Mouse (Mus musculus) heart, adult 2 months (tissue): ENCODE data around the gene Fgf18. TPM values are rescaled to one million over a fixed set of nuclear protein-coding genes. Genes with fewer than 3 reads are reported as not detected.

Source experiments
- DNase-seq, 2 experiments: peaks; one replicate each; pipeline ENCODE4 v3.0.0; 2021
- H3K27ac ChIP-seq: fragments of 200-600 bp; 2 replicates; pipeline ENCODE4 v1.8.1; 2022
- H3K27me3 ChIP-seq: fragments of 200-500 bp; 2 replicates; pipeline ENCODE4 v1.6.1; 2012; ENCODE audit warnings: mild to moderate bottlenecking, low read length, inconsistent platforms, mixed read lengths; ENCODE audit not compliant: control insufficient read depth, insufficient read depth
- H3K36me3 ChIP-seq: fragments of 200-500 bp; 2 replicates; pipeline ENCODE4 v1.6.1; 2012; ENCODE audit warnings: low read length, inconsistent platforms; ENCODE audit not compliant: control insufficient read depth, insufficient read depth
- H3K4me1 ChIP-seq: fragments of 200-500 bp; 2 replicates; pipeline ENCODE4 v1.6.1; 2011; ENCODE audit warnings: low read length; ENCODE audit not compliant: control insufficient read depth, insufficient read depth
- H3K4me3 ChIP-seq: fragments of 200-600 bp; 2 replicates; pipeline ENCODE4 v1.8.1; 2022
- H3K79me2 ChIP-seq: fragments of 200-500 bp; replicated peaks from 2 replicates; pipeline ENCODE4 v1.6.1; 2012; ENCODE audit warnings: mild to moderate bottlenecking, inconsistent platforms, low read length, moderate library complexity, mixed read lengths; ENCODE audit not compliant: control insufficient read depth, insufficient read depth
- H3K9ac ChIP-seq: fragments of 200-500 bp; 2 replicates; pipeline ENCODE4 v1.6.1; 2012; ENCODE audit warnings: low read depth, mild to moderate bottlenecking, control low read depth, inconsistent platforms, low read length, mixed read lengths
- CTCF ChIP-seq: fragments of 200-600 bp; IDR thresholded peaks from 2 replicates; pipeline ENCODE4 v1.8.1; 2022; ENCODE audit warnings: antibody characterized with exemption, mild to moderate bottlenecking, moderate library complexity
- EP300 ChIP-seq: fragments of 200-500 bp; IDR thresholded peaks from 2 replicates; pipeline ENCODE4 v1.6.1; 2011; ENCODE audit warnings: low read depth, low read length, control low read depth; ENCODE audit not compliant: insufficient read depth
- POLR2A ChIP-seq: fragments of 200-500 bp; IDR thresholded peaks from 2 replicates; pipeline ENCODE4 v1.6.1; 2011; ENCODE audit warnings: mild to moderate bottlenecking, low read depth, low read length, control low read depth; ENCODE audit not compliant: insufficient read depth
- WGBS: fragments of 180-500 bp; shearing (Covaris S2); methylation state at CpG from one replicate; pipeline ENCODE4 v1.1.7; 2018; 5-methylcytosine and 5-hydroxymethylcytosine counted together
- intact Hi-C: fragments of 180-260 bp; cut with DNase I; formaldehyde crosslinking; loops from one replicate; pipeline ENCODE4 v1.15.1; 2025
- polyA plus RNA-seq: library from polyadenylated mRNA; depleted of rRNA; stranded (reverse); fragments of >200 nt; gene quantifications from 2 replicates; pipeline ENCODE4 v1.2.3, GENCODE M21; 2012
- total RNA-seq, 2 experiments: library from RNA; stranded (reverse); gene quantifications; 2 replicates each; pipeline ENCODE4 v1.2.3; 2021

The Fgf18 gene
- total and polyA plus RNA-seq, 3 experiments, result 3.3 to 4.1 (median 3.7) TPM

- no peak overlapping the region for H3K4me3 ChIP-seq
These were observed 33.5 kb upstream of the Fgf18 start for GRCm38 (mm10) chr11:33180701-33181116.

GRCm38 (mm10) chr11:33179802-33180201, 32.6 kb upstream of the Fgf18 start:
- Histone ChIP-seq H3K9ac (no peak overlapping the region), H3K27me3 (peaks cover 3% of the 10 kb centered on the region; the same call in 1 of the 2 replicates), H3K4me3 (no peak overlapping the region), H3K36me3 (no peaks in the 10 kb centered on the region), H3K4me1 (no peaks in the 10 kb centered on the region), H3K27ac (no peak overlapping the region), H3K79me2 (no peaks in the 10 kb centered on the region)
- intact Hi-C loops, result loop anchor here (10.0 kb wide), 1 partner anchor 735 kb away; no protein-coding TSS in a partner anchor
- TF ChIP-seq EP300 (no peak), POLR2A (no peak)
- 74% methylated on average over 1 of the region's 1 CpGs for WGBS
- DNase-seq, result no peak

More at GRCm38 (mm10) chr11:33180701-33181116, 33.5 kb upstream of the Fgf18 start:
- no peak for TF ChIP-seq POLR2A
- no peak for TF ChIP-seq EP300
- TF ChIP-seq CTCF, result no peak
- H3K36me3 ChIP-seq, result no peaks in the 10 kb centered on the region
- H3K4me1 ChIP-seq, result no peaks in the 10 kb centered on the region
- WGBS, result 9% methylated on average over 18 of the region's 18 CpGs
- H3K79me2 ChIP-seq, result no peaks in the 10 kb centered on the region
- intact Hi-C loops, result no loop called here
- H3K9ac ChIP-seq, result no peak overlapping the region
- peaks cover 3% of the 10 kb centered on the region; the same call in 1 of the 2 replicates for H3K27me3 ChIP-seq
- DNase-seq, result no peak
- no peak overlapping the region for H3K27ac ChIP-seq

GRCm38 (mm10) chr11:33176525-33177245, 29.5 kb upstream of the Fgf18 start:
- Histone ChIP-seq H3K4me3 (no peak overlapping the region), H3K4me1 (no peaks in the 10 kb centered on the region), H3K9ac (no peak overlapping the region), H3K27me3 (peaks cover 3% of the 10 kb centered on the region; the same call in 1 of the 2 replicates), H3K36me3 (no peaks in the 10 kb centered on the region), H3K79me2 (no peaks in the 10 kb centered on the region), H3K27ac (no peak overlapping the region)
- DNase-seq, result no peak
- intact Hi-C loops, result loop anchor here (1.0 to 10.0 kb wide), 4 partner anchors 118 to 738 kb away; no protein-coding TSS in a partner anchor
- WGBS, result 34% methylated on average over 20 of the region's 20 CpGs
- TF ChIP-seq CTCF (peak; percentile 85), EP300 (no peak)

GRCm38 (mm10) chr11:33175768-33176167, 28.6 kb upstream of the Fgf18 start:
- no peaks in the 10 kb centered on the region for H3K36me3 ChIP-seq
- DNase-seq, result no peak
- H3K9ac ChIP-seq, result no peak overlapping the region
- no peaks in the 10 kb centered on the region for H3K79me2 ChIP-seq
- H3K4me3 ChIP-seq, result no peak overlapping the region
- peaks cover 3% of the 10 kb centered on the region; the same call in 1 of the 2 replicates for H3K27me3 ChIP-seq
- WGBS, result 71% methylated on average over 2 of the region's 3 CpGs
- H3K27ac ChIP-seq, result no peak overlapping the region
- H3K4me1 ChIP-seq, result no peaks in the 10 kb centered on the region
- TF ChIP-seq CTCF, result no peak
- no peak for TF ChIP-seq POLR2A
- TF ChIP-seq EP300, result no peak
- intact Hi-C loops, result loop anchor here (1.0 to 10.0 kb wide), 4 partner anchors 119 to 739 kb away; no protein-coding TSS in a partner anchor

- 11% methylated on average over 9 of the region's 9 CpGs for WGBS
- Histone ChIP-seq H3K79me2 (no peaks in the 10 kb centered on the region), H3K4me3 (no peak overlapping the region), H3K27me3 (no peaks in the 10 kb centered on the region), H3K9ac (no peak overlapping the region), H3K36me3 (no peaks in the 10 kb centered on the region), H3K4me1 (no peaks in the 10 kb centered on the region), H3K27ac (no peak overlapping the region)
- intact Hi-C loops, result loop anchor here (10.0 kb wide), 1 partner anchor 744 kb away; no protein-coding TSS in a partner anchor
- DNase-seq, result peak; percentile 35 to 54
- TF ChIP-seq EP300 (no peak), CTCF (peak; percentile 84)
These were observed 23.3 kb upstream of the Fgf18 start for GRCm38 (mm10) chr11:33170489-33170888.

- Histone ChIP-seq H3K79me2 (no peaks in the 10 kb centered on the region), H3K4me3 (peak within 1 kb of the TSS; percentile 86), H3K4me1 (peaks cover 2% of the 10 kb centered on the region), H3K27me3 (no peaks in the 10 kb centered on the region), H3K9ac (peak within 1 kb of the TSS; percentile 81), H3K27ac (peak within 1 kb of the TSS; percentile 95), H3K36me3 (peaks cover 15% of the 10 kb centered on the region)
- 4% methylated on average over 49 of the region's 49 CpGs for WGBS
- TF ChIP-seq POLR2A, result peak; percentile 98
- TF ChIP-seq EP300, result peak; percentile 82
- TF ChIP-seq CTCF, result no peak
- peak; percentile 98 to 99 for DNase-seq
- intact Hi-C loops, result loop anchor here (2.0 kb wide), 1 partner anchor 40 kb away; the partner anchor contains the start of gene Tlx3
These were observed 15.9 kb upstream of the Fgf18 start, which contains the start of gene Npm1 for GRCm38 (mm10) chr11:33162998-33163506. Gene Npm1 (minus strand): TSS chr11:33163206.
